Mouse (Mus musculus) spleen, embryonic (tissue): ENCODE results near the gene Agt.

ENCODE experiments used
- CTCF ChIA-PET: fragments of 350-600 bp; sonication (Branson Sonifier 250); formaldehyde crosslinking; loops from one replicate; lab custom pipeline; 2022; lab: Charles Lee

The Agt gene

GRCm38 (mm10) chr8:124569593-124569992, at the start of gene Agt:
Gene Agt, minus strand, starts transcription at chr8:124569706.
- CTCF ChIA-PET, result no interaction called here

GRCm38 (mm10) chr8:124618252-124618651, 48.7 kb upstream of the Agt start:
- CTCF ChIA-PET, result interaction anchor here (0.5 kb wide), 1 partner anchor 1497 kb away, joined by 3 read pairs; no protein-coding TSS in a partner anchor

DNA sequence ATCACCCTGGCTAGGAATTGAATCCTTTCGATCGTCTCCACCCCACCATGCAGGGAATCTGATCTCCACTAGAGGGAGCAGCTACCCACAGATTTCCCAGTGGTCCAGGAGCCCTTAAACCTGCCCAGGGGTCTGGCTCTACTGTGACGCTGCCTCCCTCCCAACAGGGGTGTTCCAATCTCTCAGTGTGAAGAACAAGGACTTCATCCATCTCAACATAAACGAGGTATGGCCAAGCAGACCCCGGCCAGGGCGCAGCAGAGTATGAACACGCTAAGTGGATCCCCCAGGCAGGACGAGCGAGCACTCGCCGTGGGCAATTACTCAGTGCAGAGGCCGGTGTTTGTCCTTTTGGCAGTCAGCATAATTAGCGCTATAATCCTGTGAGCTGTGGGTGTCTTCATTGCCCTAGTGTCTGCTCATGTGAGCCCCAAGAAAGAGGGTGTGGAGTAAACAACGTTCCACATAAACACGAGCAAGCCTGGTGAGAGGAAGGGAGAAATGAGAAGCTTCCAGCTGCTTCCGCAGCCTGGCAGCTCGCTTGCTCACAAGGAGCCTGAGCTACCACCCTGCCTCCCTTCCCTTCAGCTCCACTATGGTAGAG, 47.9 kb upstream of the Agt start:
- CTCF ChIA-PET, result interaction anchor here (0.5 to 1.5 kb wide), 3 partner anchors 58 to 1496 kb away, joined by 3 to 11 read pairs (median 3); no protein-coding TSS in a partner anchor

DNA sequence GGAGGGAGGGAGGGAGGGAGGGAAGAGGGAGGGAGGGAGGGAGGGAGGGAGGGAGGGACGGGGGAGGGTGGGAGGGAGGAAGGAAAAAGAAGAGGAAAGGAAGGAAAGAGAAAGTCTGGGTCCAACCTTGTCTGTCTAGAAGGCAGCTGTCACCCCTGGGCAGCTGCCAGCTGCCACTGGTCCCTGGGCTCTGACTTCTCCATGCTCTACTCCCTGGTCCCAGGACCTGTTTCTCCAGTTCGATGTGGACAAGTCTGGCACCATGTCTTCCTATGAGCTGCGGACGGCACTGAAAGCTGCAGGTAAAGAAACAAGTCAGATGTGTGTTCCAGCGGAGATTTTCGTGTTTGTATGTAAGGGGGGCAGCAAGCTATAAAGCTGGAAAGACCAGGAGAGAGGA, 44.8 kb upstream of the Agt start:
- CTCF ChIA-PET, result interaction anchor here (1.1 kb wide), 1 partner anchor 66 kb away, joined by 3 read pairs; no protein-coding TSS in a partner anchor

DNA sequence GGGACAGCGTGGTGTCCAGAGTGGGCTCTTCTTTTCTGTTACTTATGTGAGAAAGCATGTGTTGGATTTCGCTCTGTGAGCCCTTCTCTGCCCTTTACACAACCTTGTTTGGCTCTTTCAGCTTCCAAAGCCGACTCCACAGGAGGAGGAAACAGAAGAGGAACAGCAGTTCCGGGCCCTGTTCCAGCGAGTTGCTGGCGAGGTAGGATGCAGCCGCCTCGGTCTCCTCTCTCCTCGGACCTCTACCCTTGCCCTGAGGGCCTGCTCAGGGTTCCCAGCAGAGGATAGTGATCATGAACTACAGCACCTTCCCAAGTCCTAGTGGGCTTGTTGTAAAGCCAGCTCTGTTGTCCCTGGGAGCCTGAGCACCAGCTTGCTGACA, 39.5 kb upstream of the Agt start:
- CTCF ChIA-PET, result no interaction called here

DNA sequence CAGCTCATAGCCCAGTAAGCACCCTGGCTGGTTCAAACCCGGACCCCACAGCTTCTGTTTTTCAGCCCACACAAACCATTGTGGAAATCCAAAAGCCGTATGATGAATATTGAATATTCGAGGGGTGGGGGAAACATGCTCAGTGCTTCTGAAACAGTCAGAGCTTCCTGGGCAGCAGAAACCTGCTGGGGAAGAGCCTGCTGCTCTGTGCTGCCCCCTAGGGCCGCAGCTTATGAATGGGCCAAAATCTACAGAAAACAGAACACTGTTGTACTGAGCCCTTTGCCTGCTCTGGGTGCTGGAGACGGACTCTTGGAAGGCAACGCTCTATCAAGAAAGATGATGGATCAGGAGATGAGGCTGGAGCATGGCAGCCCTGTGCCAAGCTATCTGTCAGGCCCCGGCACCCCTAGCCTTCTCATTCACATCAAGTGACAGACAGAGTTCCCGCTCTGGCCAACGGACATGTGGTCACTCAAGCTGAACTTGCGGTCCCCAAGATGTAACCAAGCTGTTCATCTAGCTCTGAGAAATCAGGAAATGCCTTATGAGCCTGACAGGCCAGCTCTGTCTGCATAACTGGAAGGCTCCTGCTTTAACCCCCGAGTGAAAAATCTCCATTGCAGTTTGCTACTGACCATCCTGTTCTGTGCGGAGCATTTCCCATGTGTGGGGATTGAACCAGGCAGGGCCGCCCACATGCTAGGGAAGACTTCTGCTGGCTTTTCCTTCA, 38.9 kb upstream of the Agt start:
- CTCF ChIA-PET, result no interaction called here

DNA sequence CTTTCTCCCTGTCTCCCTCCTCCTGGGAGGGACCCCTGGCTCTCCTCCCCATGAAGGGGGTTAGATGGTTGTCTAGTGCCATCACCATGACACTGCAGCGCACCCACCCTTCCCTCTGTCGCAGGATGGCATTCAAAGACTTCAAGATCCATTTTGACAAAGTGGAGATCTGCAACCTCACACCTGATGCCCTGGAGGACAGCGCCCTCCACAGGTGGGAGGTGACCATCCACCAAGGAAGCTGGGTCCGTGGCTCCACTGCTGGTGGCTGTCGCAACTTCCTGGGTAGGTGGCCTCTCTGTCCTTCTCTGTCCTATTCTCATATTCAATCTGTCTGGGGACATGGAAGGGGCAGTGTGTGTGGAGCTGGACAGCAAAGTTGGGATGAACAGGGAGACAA, 34.6 kb upstream of the Agt start:
- CTCF ChIA-PET, result no interaction called here

- CTCF ChIA-PET, result no interaction called here
These were observed 19.9 kb upstream of the Agt start for GRCm38 (mm10) chr8:124589393-124589792.

GRCm38 (mm10) chr8:124586556-124586955, 17.1 kb upstream of the Agt start:
- CTCF ChIA-PET, result no interaction called here

- CTCF ChIA-PET, result no interaction called here
These were observed 16.4 kb upstream of the Agt start for GRCm38 (mm10) chr8:124585718-124586425.

GRCm38 (mm10) chr8:124576751-124577150, 7.2 kb upstream of the Agt start:
- CTCF ChIA-PET, result no interaction called here

DNA sequence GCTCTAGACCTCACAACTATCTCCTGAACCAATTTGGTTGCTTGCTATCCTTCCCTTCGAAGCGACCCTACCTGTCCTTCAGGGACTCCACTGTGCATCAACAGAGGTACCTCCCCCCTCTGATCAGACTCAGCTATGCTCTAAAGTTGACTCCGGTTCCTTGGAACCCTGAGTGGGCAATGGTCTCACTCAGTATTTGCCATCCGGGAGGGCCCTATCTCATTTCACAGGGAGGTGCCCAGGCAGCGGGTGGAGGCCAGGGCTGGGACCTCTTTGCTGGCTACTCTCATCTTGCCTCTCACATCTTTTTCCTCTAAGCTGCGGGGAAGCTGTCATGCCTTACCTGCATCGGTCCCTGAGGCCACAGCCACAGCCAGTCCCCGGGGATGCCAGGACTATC, 6.3 kb upstream of the Agt start, which contains the start of gene Capn9:
Gene Capn9 (plus strand): TSS at position 301 of the 400 bp plus-strand sequence.
- CTCF ChIA-PET, result no interaction called here

- CTCF ChIA-PET, result interaction anchor here (0.6 kb wide), 1 partner anchor 621 kb away, joined by 4 read pairs; no protein-coding TSS in a partner anchor
These were observed 4.2 kb upstream of the Agt start for GRCm38 (mm10) chr8:124573552-124574340.

DNA sequence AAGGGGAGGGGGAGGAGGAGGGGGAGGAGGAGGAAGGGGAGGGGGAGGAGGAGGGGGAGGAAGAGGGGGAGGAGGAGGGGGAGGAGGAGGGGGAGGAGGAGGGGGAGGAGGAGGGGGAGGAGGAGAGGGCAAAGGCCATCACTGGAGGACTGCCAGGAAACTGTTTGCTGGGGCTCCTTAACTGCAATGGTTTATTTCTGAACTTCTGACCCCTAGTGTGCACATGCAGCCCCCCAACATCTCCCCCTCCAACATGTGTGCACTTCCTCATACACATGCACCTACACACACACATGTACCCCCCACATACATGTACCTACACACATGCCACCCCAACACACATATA, 2.9 kb upstream of the Agt start:
- CTCF ChIA-PET, result no interaction called here

DNA sequence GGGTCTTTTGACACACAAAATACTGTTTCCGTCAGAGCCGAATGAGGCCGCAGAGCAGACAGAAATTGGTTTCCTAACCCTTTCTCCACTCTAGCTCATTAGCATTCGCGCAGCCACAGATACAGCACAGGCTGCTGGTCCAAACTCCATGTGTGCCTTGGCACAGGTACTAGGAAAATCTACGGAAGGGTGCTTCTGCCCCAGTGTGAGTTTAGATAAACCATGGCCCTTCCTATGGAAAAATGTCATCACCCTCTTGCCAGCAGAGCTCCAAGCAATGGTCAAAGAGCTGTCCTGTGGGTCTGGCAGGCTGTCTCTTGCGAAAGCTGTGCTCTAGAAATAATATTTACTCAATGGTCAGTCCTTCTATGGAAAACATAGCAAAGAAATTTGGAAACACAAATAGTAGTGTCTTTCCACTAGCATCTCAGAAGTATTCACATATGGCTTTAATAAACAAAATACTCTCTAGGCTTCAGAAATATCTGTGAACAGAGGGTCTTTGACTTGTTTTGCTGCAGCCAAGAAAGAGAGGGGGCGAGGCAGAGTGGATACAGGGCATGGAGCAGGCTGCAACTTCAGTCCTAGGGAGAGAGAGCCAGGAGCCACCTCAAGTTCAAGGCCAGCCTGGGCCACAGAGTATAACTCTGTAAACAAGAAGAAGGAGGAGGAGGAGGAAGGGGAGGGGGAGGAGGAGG, 2.4 kb upstream of the Agt start:
- CTCF ChIA-PET, result no interaction called here

- CTCF ChIA-PET, result no interaction called here
These were observed 406 bp downstream of the Agt start for GRCm38 (mm10) chr8:124569100-124569499.

DNA sequence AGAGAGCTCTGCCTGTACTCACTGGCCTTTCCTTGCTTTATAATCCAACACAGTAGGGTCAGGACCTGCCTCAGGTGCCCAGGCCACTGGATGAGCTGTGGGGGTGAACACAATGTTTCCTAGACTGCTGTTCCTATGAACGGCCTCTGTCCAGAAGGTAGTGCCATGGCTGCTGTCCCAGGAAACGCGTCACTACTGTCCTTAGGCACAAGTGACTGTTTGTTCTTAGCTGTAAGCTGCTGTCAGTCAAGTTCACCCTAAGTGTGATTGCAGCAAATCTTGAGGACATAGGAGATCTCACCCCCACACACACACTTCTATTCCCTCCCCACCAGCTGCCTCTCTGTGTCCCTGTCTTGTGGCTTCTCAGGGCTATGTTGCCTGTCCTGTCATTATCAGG, 1.9 kb downstream of the Agt start:
- CTCF ChIA-PET, result no interaction called here

GRCm38 (mm10) chr8:124567126-124567525, 2.4 kb downstream of the Agt start:
- CTCF ChIA-PET, result no interaction called here

DNA sequence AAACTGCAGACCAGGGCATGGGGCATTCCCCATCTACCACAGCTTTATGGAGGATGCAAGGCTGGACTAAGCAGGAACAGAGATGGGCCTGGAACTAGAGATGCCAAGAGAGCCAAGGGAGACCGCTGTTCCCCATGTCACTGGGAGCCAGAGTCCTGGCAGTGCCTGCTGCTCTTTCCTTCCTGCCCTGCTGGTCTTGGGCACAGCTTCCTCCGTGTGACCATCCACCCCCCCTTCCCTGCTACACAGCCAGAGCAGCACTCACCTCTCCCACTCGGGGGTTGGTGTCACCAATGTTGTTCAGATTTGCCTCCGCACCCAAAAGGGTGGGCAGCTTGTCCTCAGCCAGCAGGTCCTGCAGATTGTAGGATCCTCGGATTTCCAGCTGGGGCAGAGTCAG, 12.0 kb downstream of the Agt start:
- CTCF ChIA-PET, result no interaction called here

DNA sequence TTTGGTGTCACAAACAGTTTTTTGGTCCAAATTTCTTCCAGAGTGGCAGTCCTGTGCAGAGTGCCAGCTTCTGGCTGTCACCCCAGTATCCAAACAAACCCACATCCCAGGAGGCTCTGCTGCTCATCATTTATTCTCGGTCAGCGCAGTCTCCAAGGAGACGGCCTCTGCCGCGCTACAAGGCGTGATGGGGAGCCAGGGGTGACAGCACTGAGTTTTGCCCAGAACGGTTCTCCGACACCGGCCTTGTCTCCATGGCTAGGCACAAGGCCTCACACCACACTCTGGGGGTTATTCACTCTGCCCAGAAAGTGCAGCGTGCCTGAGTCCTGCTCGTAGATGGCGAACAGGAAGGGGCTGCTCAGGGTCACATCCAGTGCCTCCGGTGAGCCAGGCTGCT, 12.8 kb downstream of the Agt start:
- CTCF ChIA-PET, result no interaction called here

- CTCF ChIA-PET, result no interaction called here
These were observed 13.3 kb downstream of the Agt start for GRCm38 (mm10) chr8:124556164-124556563.
